Mouse (Mus musculus): ENCODE measurements around the gene Xpo5.
A peak's percentile ranks its signal among the peaks of the same experiment; 100 is the strongest.

Xpo5 gene

GRCm38 (mm10) chr17:46262201-46262694 is 59.7 kb downstream of the Xpo5 start:
- DNase-seq, result no peak

- no peak for DNase-seq
Measured at GRCm38 (mm10) chr17:46265502-46265901, 62.9 kb downstream of the Xpo5 start.

- DNase-seq, result peak; percentile 88 to 89
Measured at GRCm38 (mm10) chr17:46265918-46266618, 63.5 kb downstream of the Xpo5 start.

- no peak for DNase-seq
Measured at GRCm38 (mm10) chr17:46266986-46267385, 64.4 kb downstream of the Xpo5 start.

GRCm38 (mm10) chr17:46267511-46267910 is 64.9 kb downstream of the Xpo5 start:
- no peak for DNase-seq

GRCm38 (mm10) chr17:46268026-46268720 is 65.6 kb downstream of the Xpo5 start:
- DNase-seq, result no peak

GRCm38 (mm10) chr17:46269771-46270534 is 67.4 kb downstream of the Xpo5 start:
- DNase-seq, result no peak

GRCm38 (mm10) chr17:46272058-46272457 is 69.5 kb downstream of the Xpo5 start:
- DNase-seq, result no peak

- peak; percentile 29 to 57 for DNase-seq
Measured at GRCm38 (mm10) chr17:46272675-46273074, 70.1 kb downstream of the Xpo5 start.

GRCm38 (mm10) chr17:46273803-46274236 is 71.2 kb downstream of the Xpo5 start:
- no peak for DNase-seq

GRCm38 (mm10) chr17:46274465-46274864 is 71.9 kb downstream of the Xpo5 start:
- DNase-seq, result no peak

- DNase-seq, result no peak
Measured at GRCm38 (mm10) chr17:46275034-46275433, 72.5 kb downstream of the Xpo5 start.

- no peak for DNase-seq
Measured at GRCm38 (mm10) chr17:46275506-46275905, 72.9 kb downstream of the Xpo5 start.

GRCm38 (mm10) chr17:46277586-46277985 is 75.0 kb downstream of the Xpo5 start:
- no peak for DNase-seq

GRCm38 (mm10) chr17:46278011-46278765 is 75.6 kb downstream of the Xpo5 start:
- no peak for DNase-seq

GRCm38 (mm10) chr17:46282483-46283123 is 80.0 kb downstream of the Xpo5 start, which contains the start of gene Tjap1:
Gene Tjap1 (minus strand): TSS chr17:46283026.
- DNase-seq, result peak; percentile 96 to 97

GRCm38 (mm10) chr17:46283140-46283539 is 80.6 kb downstream of the Xpo5 start:
- no peak for DNase-seq

GRCm38 (mm10) chr17:46283911-46284310 is 81.3 kb downstream of the Xpo5 start:
- no peak for DNase-seq

GRCm38 (mm10) chr17:46284653-46285052 is 82.1 kb downstream of the Xpo5 start:
- no peak for DNase-seq

- no peak for DNase-seq
Measured at GRCm38 (mm10) chr17:46285407-46285806, 82.8 kb downstream of the Xpo5 start.

- DNase-seq, result peak; percentile 83 to 90
Measured at GRCm38 (mm10) chr17:46287678-46288095, 85.1 kb downstream of the Xpo5 start.

All from kidney, postnatal 4 days (tissue).